Mouse (Mus musculus): Measurements from ENCODE around the gene Rapgef4.

DNA sequence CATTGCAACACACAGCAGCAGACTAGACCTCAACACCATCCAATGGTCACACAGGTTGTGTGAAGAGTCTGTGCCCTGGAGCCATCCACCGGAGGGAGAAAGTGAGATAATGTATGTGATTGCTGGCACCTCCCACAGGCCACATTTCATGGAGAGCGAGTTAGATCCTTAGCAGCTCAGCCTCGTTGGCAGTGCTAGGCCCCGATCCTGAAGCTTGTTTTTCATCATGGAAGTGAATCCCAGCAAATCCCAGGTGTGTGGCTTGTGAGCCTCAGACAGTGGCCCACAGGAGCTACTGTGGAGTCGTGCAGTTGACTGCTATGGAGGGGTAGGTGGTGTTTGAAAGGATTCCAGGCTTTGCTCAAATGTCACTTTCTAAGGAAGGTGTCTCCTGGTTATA is 13.2 kb upstream of the Rapgef4 start:
- TF ChIP-seq POLR2A (IDR thresholded peaks at IDR 0.05; ENCODE audit: borderline replicate concordance, extremely low read depth, low read depth, low read length) (no peak), CTCF (IDR thresholded peaks at IDR 0.05; ENCODE audit: insufficient read depth, low read length) (no peak)
